21 mouse cellular contexts compared by ENCODE assay signal in the genomic region with DNA sequence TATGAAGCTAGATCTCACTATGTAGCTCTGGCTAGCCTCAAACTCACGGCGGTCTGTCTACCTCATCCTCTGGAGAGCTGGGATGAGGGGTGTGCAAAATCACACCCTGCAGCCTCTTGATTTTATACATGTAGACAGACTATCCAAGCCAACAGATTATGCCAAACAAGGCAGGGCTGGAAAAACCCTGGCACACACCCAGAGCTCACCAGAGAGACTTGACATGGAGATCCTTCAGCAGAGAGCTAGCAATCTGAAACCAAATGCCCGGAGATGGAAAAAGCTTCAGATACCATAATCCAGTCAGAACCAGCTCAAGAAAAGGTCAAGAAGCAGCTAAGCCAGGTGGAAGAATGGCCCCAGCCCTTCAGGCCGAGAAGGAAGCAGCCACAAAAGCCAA. TPM values are rescaled to one million over a fixed set of nuclear protein-coding genes. Genes with fewer than 3 reads are reported as not detected.
DNase-seq lines count a peak whose midpoint lies in the region; ATAC-seq and TF ChIP-seq lines count a peak whose summit lies in the region.
"Had no signal": no experiment of that assay in that cellular context is flagged by ENCODE, and none has a peak within 500 bp of the region (broad histone marks: within the 10 kb centered on the region; RNA-seq: fewer than 3 reads in every experiment).

No protein-coding gene starts in this region.

- peak; percentile 26 to 41 for DNase-seq in cerebellum, adult 2 months
- DNase-seq in cerebellum, postnatal 4 days (ENCODE audit: low spot score in 2 of 2): no peak
- peak; percentile 27 for DNase-seq in kidney, adult 2 months
- DNase-seq in lung, postnatal 36 days: peak; percentile 21
- no peak for DNase-seq in lung, postnatal 14 days
- DNase-seq in cerebellum, postnatal 36 days: peak; percentile 30 to 31
- no peak for DNase-seq in embryo, embryonic 9.5 days (ENCODE audit: extremely low spot score)
- DNase-seq: adrenal gland, adult 8-10 months; gastrocnemius, adult 2 months; gastrocnemius, postnatal 36 days; heart, adult 11 months; heart, postnatal 36 days; kidney, adult 11 months had no signal

- no peak for TF ChIP-seq CTCF in cerebellum, adult 2 months (IDR thresholded peaks at IDR 0.05; ENCODE audit: borderline replicate concordance, insufficient read depth, low read depth, low read length)
- TF ChIP-seq CTCF in kidney, adult 2 months (conservative IDR thresholded peaks at IDR 0.05; ENCODE audit: insufficient read depth, insufficient read length, low read depth, low read length): no peak

- no peak overlapping the region for H3K4me3 ChIP-seq in cerebellum, adult 2 months (replicated peaks; ENCODE audit: insufficient read depth, low read depth, low read length)
- no peak overlapping the region for H3K4me3 ChIP-seq in kidney, adult 2 months (ENCODE audit: insufficient read depth, low read depth, low read length)
- no peak overlapping the region for H3K4me3 ChIP-seq in kidney, embryonic 14.5 days (ENCODE audit: low read length)
- H3K4me3 ChIP-seq: embryonic facial prominence, embryonic 15.5 days; erythroblast, embryonic 14.5 days; forebrain, embryonic 10.5 days; gastrocnemius, adult 2 months; heart, embryonic 13.5 days had no signal

- no peak for TF ChIP-seq POLR2A in cerebellum, adult 2 months (IDR thresholded peaks at IDR 0.05; ENCODE audit: borderline replicate concordance, insufficient read depth, low read length)
- no peak for TF ChIP-seq POLR2A in kidney, adult 2 months (IDR thresholded peaks at IDR 0.05; ENCODE audit: low read depth, low read length)

- H3K27me3 ChIP-seq in cerebellum, adult 2 months (ENCODE audit: control insufficient read depth, insufficient read depth, low read length): no peaks in the 10 kb centered on the region
- no peaks in the 10 kb centered on the region for H3K27me3 ChIP-seq in kidney, adult 2 months (replicated peaks; ENCODE audit: control insufficient read depth, insufficient read depth, low read length)
- no peaks in the 10 kb centered on the region for H3K27me3 ChIP-seq in kidney, embryonic 14.5 days (ENCODE audit: control insufficient read depth, insufficient read depth, low read length)
- H3K27me3 ChIP-seq: CH12.LX; embryonic facial prominence, embryonic 15.5 days had no signal

- no peaks in the 10 kb centered on the region for H3K9me3 ChIP-seq in kidney, embryonic 14.5 days (ENCODE audit: control insufficient read depth, low read length)
- H3K9me3 ChIP-seq: embryonic facial prominence, embryonic 15.5 days; forebrain, embryonic 10.5 days; heart, embryonic 13.5 days had no signal

- H3K36me3 ChIP-seq in kidney, adult 2 months (ENCODE audit: control insufficient read depth, insufficient read depth, low read length): no peaks in the 10 kb centered on the region
- H3K36me3 ChIP-seq in kidney, embryonic 14.5 days (ENCODE audit: control insufficient read depth, insufficient read depth, low read length): no peaks in the 10 kb centered on the region
- H3K36me3 ChIP-seq: embryonic facial prominence, embryonic 15.5 days; forebrain, embryonic 10.5 days; heart, embryonic 13.5 days had no signal

- H3K4me2 ChIP-seq in kidney, embryonic 14.5 days (replicated peaks; ENCODE audit: low read depth, low read length): no peak overlapping the region
- H3K4me2 ChIP-seq: embryonic facial prominence, embryonic 15.5 days; heart, embryonic 13.5 days had no signal

- no peak for ATAC-seq in kidney, embryonic 14.5 days (ENCODE audit: low FRiP score, low TSS enrichment)
- ATAC-seq: forebrain, embryonic 14.5 days; hindbrain, embryonic 16.5 days had no signal

- H3K9ac ChIP-seq in kidney, embryonic 14.5 days (ENCODE audit: low read depth, low read length): no peak overlapping the region
- H3K9ac ChIP-seq: embryonic facial prominence, embryonic 15.5 days; heart, embryonic 13.5 days had no signal

- H3K4me1 ChIP-seq in cerebellum, adult 2 months (ENCODE audit: control insufficient read depth, insufficient read depth, low read length): 0 out of 2 replicates have a peak, but pooled peaks cover 3% of the 10 kb centered on the region
- H3K4me1 ChIP-seq in kidney, adult 2 months (ENCODE audit: control insufficient read depth, insufficient read depth, low read length): peaks cover 4% of the 10 kb centered on the region; the same call in 1 of the 2 replicates
- H3K4me1 ChIP-seq in kidney, embryonic 14.5 days (ENCODE audit: control insufficient read depth, insufficient read depth, low read length): no peaks in the 10 kb centered on the region
- H3K4me1 ChIP-seq: embryonic facial prominence, embryonic 15.5 days; forebrain, embryonic 10.5 days had no signal

- H3K27ac ChIP-seq in cerebellum, adult 2 months (ENCODE audit: insufficient read depth, low read length): no peak overlapping the region
- H3K27ac ChIP-seq in kidney, adult 2 months (ENCODE audit: insufficient read depth, low read depth, low read length): no peak overlapping the region
- no peak overlapping the region for H3K27ac ChIP-seq in kidney, embryonic 14.5 days (ENCODE audit: low read depth, low read length)
- H3K27ac ChIP-seq: embryonic facial prominence, embryonic 15.5 days; forebrain, embryonic 10.5 days; gastrocnemius, adult 2 months; heart, embryonic 13.5 days had no signal

- 18% methylated on average over 4 of the region's 4 CpGs for WGBS in cerebellum, adult 2 months
- 75% methylated on average over 4 of the region's 4 CpGs for WGBS in kidney, adult 2 months
- WGBS in kidney, embryonic 14.5 days: 83% methylated on average over 4 of the region's 4 CpGs

RNA-seq across cellular contexts. Expression of a gene that starts 6.9 kb away (rescaled TPM):
- 1.8 and 3.0 TPM in 2 replicates for polyA plus RNA-seq in cerebellum, adult 2 months (2012; rRNA removed)
- 30.3 and 43.7 TPM in 2 replicates for polyA plus RNA-seq in kidney, adult 2 months (2012; rRNA removed)
- polyA plus RNA-seq in kidney, embryonic 14.5 days (2014; fragmentation: Nextera tagmentation; extraction: Ambion mirVana): 0.92 and 2.0 TPM in 2 replicates

Comparison
In these comparisons a context has a peak if more than half of its experiments do, and no peak if none do; other contexts are left out.
1. DNase-seq: peak in cerebellum, adult 2 months (2 of 2), kidney, adult 2 months (single experiment), lung, postnatal 36 days (single experiment) and cerebellum, postnatal 36 days (2 of 2); none in cerebellum, postnatal 4 days (0 of 2), lung, postnatal 14 days (single experiment) and embryo, embryonic 9.5 days (single experiment).